Mouse (Mus musculus) gastrocnemius, adult 8-10 months (tissue): Measurements from ENCODE around the gene Tmem115. TPM values are rescaled to one million over a fixed set of nuclear protein-coding genes. Genes with fewer than 3 reads are reported as not detected.
A peak's percentile ranks its signal among the peaks of the same experiment; 100 is the strongest.

ENCODE experiments used
- DNase-seq, 2 experiments: peaks; one replicate each; pipeline ENCODE4 v3.0.0; 2022; ENCODE audit warnings: low spot score in 2 of 2
- total RNA-seq, 4 experiments: library from RNA; stranded (reverse); gene quantifications; 2 replicates each; pipeline ENCODE4 v1.2.4; 2022

Gene Tmem115
- 10 to 100 TPM; 15.4 to 19.0 (median 16.6) TPM for total RNA-seq

- DNase-seq, result peak; percentile 85 to 92
These were observed at the start of gene Tmem115 for GRCm38 (mm10) chr9:107533791-107534407. Gene Tmem115, plus strand, starts transcription at chr9:107533945.

- DNase-seq, result no peak
These were observed 49.4 kb upstream of the Tmem115 start for GRCm38 (mm10) chr9:107484302-107484701.

GRCm38 (mm10) chr9:107484766-107485165 lies 49.0 kb upstream of the Tmem115 start:
- no peak for DNase-seq

DNA sequence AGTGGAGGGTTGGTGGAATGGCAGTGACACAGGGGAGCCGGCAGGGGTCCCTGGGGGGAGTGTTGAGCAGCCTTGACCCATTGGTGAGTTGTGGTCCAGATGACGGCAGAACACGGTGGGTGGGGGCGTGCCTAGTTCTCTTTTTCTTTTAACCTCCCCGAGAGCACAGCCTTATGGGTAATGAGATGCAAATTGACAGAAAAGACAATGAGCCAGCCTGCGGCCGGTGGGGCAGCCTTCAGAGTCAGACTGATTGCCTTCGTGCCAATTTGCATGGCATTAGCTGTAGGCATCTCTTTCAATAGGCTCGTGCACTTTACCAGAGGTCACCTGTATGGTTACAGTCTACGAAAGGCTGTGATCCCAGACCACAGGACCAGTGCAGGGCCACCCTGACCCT lies 47.7 kb upstream of the Tmem115 start:
- no peak for DNase-seq

DNA sequence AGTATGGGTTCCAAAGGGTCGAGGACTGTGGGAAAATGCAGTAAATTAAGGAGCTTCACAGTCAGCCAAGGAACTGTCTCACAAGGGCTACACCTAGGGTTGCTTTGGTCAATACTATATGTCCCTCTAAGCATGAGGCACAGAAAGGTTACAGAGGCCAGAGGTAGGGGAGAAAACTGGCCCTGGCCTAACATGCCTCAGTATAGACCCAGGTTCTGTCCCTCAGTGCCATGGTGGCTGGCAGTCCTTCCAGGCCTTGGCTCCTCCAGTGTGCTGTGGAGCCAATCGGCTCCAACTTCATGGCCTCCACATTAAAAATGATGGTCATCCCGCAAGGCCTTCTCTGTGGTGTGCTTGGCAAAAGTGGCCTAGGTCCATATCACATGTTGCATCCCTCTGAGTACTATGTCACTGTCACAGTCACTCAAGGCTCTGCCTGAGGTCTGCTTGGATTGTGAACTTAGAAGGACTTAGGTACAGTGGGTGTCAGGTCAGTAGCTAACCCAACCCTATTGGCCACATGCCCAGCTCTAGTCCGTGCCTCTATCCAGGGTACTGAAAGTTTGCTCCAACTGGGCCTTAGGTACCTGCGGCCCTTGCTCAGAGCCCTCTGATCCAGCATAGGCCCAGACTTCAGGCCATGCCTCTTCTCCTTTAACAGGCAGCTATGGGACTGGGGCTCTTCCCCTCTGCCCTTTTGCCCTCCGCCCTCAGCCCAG lies 47.1 kb upstream of the Tmem115 start:
- DNase-seq, result no peak

DNA sequence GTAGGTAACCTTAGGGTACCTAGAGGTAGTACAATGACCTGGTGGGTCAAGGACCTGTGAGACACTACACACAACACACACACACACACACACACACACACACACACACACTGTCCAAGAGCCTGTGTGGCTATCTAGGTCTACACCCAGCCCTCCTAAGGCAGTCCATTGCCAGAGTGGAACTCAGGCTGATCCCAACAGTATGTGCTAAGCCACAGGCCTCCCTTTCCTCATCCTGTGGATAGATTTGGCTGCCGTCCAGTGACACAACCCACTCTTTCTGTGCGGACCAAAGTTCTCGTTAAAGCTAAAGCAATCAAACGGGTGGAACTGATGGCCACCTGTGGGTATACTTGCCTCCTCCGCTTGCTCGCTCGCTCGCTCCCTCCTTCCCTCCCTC lies 43.6 kb upstream of the Tmem115 start:
- DNase-seq, result no peak

GRCm38 (mm10) chr9:107490625-107491024 lies 43.1 kb upstream of the Tmem115 start:
- DNase-seq, result no peak

GRCm38 (mm10) chr9:107493511-107493910 lies 40.2 kb upstream of the Tmem115 start:
- DNase-seq, result no peak

GRCm38 (mm10) chr9:107494238-107494637 lies 39.5 kb upstream of the Tmem115 start:
- DNase-seq, result no peak

DNA sequence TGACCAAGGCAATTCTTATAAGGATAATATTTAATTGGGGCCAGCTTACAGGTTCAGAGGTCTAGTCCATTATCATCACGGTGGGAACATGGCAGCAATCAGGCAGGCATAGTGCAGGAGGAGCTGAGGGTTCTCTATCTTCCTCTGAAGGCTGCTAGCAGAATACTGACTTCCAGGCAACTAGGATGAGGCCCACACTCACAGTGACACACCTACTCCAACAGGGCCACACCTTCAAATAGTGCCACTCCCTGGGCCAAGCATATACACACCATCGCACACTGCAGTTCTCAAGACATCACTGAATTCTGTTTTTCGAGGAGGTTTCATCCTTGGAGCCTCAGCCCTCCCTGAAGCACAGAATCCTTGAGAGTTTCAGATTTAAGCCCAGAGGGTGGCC lies 37.4 kb upstream of the Tmem115 start:
- DNase-seq, result no peak

GRCm38 (mm10) chr9:107500708-107501286 lies 32.9 kb upstream of the Tmem115 start:
- peak in 1 of 2 experiments; percentile 26 for DNase-seq

GRCm38 (mm10) chr9:107502131-107502846 lies 31.5 kb upstream of the Tmem115 start:
- no peak for DNase-seq

GRCm38 (mm10) chr9:107504662-107505537 lies 28.8 kb upstream of the Tmem115 start:
- DNase-seq, result no peak

DNA sequence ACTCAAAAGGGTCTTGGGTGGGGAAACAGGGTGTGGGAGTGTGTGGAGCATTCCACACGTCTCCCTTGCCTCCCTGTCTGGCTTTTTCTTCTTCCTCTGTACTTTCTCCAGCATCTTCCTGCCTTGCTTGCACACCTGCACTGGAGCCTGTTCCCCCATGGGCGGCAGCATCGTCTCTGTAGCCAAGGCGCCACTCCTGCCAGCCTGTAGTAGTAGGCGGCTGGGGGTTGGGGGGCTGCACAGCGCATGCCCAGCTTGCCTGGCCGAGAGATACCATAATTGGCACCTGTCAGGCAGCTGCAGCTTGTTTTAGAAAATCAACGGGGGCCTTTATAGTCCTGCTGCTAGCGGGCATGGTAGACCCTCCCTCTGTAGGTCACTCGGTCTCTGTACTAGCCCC lies 25.5 kb upstream of the Tmem115 start:
- no peak for DNase-seq

GRCm38 (mm10) chr9:107510384-107511100 lies 23.2 kb upstream of the Tmem115 start:
- no peak for DNase-seq

GRCm38 (mm10) chr9:107511436-107511835 lies 22.3 kb upstream of the Tmem115 start:
- DNase-seq, result no peak

GRCm38 (mm10) chr9:107512326-107512725 lies 21.4 kb upstream of the Tmem115 start:
- DNase-seq, result no peak

DNA sequence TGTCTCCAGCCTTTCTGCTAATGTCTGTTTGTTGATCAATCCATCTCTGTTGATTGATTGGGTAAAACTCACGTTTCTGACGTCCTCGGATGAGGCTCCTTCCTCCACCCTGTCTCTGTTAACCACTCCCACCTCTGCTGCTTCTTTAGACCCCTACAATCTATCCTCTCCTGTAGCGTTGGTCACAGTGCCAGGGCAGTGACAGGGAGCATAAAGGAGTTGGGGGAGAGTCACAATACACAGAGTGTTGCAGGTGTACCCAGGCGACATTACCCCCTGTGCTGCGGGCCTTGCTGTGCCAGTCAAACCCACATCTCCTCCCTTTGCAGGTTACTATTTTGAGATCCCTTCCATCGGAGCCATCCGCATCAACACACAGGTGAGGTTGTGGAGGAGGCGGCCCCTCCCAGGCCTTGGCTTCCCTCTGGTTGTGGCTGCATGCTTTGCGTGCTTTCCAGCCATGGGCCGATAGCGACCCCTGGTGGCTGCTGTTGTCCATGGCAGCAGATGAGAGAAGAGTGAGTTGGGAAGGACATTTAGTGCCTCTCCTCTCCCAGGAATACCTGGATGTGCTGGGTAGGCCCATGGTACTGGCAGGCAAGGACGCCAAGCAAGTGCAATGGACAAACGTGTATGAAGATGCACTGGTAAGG lies 19.3 kb upstream of the Tmem115 start:
- DNase-seq, result peak; percentile 62 to 68

DNA sequence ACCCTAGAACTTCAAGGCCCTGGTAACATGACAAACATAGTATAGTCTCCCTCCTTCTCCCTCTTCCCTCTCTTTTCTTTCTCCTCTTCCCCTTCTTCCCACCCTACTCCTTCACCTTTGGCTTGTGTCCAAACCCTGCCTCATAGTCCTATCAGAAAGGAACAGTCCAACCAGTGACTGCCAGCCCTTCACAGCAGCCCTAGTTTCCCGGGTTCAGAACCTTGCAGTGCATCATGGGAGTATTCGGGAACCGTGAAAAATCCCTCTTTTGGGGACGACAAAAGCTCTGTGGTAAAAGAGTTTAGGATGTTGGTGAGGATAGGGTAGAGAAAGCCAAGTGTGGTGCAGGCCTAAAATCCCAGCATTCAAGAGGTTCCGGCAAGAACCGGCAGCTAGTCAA lies 13.4 kb upstream of the Tmem115 start:
- no peak for DNase-seq

- DNase-seq, result no peak
These were observed 12.6 kb upstream of the Tmem115 start for GRCm38 (mm10) chr9:107521190-107521589.
